Mouse (Mus musculus): ENCODE results near the gene Asb2.

The Asb2 gene

GRCm38 (mm10) chr12:103355746-103356414, at the start of gene Asb2:
TSS of gene Asb2 (minus strand) at chr12:103356001.
- DNase-seq (ENCODE audit: extremely low spot score): no peak

GRCm38 (mm10) chr12:103404131-103404530, 48.3 kb upstream of the Asb2 start:
- DNase-seq (ENCODE audit: extremely low spot score): no peak

- no peak for DNase-seq (ENCODE audit: extremely low spot score)
Measured at GRCm38 (mm10) chr12:103396751-103397150, 41.0 kb upstream of the Asb2 start.

- DNase-seq (ENCODE audit: extremely low spot score): no peak
Measured at GRCm38 (mm10) chr12:103395486-103396275, 39.9 kb upstream of the Asb2 start.

- no peak for DNase-seq (ENCODE audit: extremely low spot score)
Measured at GRCm38 (mm10) chr12:103393528-103393927, 37.7 kb upstream of the Asb2 start.

GRCm38 (mm10) chr12:103391098-103391497, 35.3 kb upstream of the Asb2 start:
- no peak for DNase-seq (ENCODE audit: extremely low spot score)

GRCm38 (mm10) chr12:103389982-103390381, 34.2 kb upstream of the Asb2 start:
- DNase-seq (ENCODE audit: extremely low spot score): no peak

GRCm38 (mm10) chr12:103389348-103389727, 33.5 kb upstream of the Asb2 start:
- no peak for DNase-seq (ENCODE audit: extremely low spot score)

- DNase-seq (ENCODE audit: extremely low spot score): peak; percentile 97
Measured at GRCm38 (mm10) chr12:103388505-103389347, 32.9 kb upstream of the Asb2 start, which contains the start of gene Otub2. TSS of gene Otub2 (plus strand) at chr12:103388682.

GRCm38 (mm10) chr12:103380226-103380625, 24.4 kb upstream of the Asb2 start:
- DNase-seq (ENCODE audit: extremely low spot score): no peak

GRCm38 (mm10) chr12:103376774-103377173, 21.0 kb upstream of the Asb2 start:
- no peak for DNase-seq (ENCODE audit: extremely low spot score)

GRCm38 (mm10) chr12:103376124-103376523, 20.3 kb upstream of the Asb2 start:
- no peak for DNase-seq (ENCODE audit: extremely low spot score)

GRCm38 (mm10) chr12:103373530-103374236, 17.9 kb upstream of the Asb2 start:
- DNase-seq (ENCODE audit: extremely low spot score): no peak

GRCm38 (mm10) chr12:103371711-103372110, 15.9 kb upstream of the Asb2 start:
- peak; percentile 60 for DNase-seq (ENCODE audit: extremely low spot score)

- no peak for DNase-seq (ENCODE audit: extremely low spot score)
Measured at GRCm38 (mm10) chr12:103370861-103371260, 15.1 kb upstream of the Asb2 start.

- no peak for DNase-seq (ENCODE audit: extremely low spot score)
Measured at GRCm38 (mm10) chr12:103368777-103369176, 13.0 kb upstream of the Asb2 start.

- no peak for DNase-seq (ENCODE audit: extremely low spot score)
Measured at GRCm38 (mm10) chr12:103368326-103368669, 12.5 kb upstream of the Asb2 start.

GRCm38 (mm10) chr12:103367620-103368325, 12.0 kb upstream of the Asb2 start:
- DNase-seq (ENCODE audit: extremely low spot score): peak; percentile 87

GRCm38 (mm10) chr12:103367171-103367570, 11.4 kb upstream of the Asb2 start:
- DNase-seq (ENCODE audit: extremely low spot score): no peak

GRCm38 (mm10) chr12:103362336-103362735, 6.5 kb upstream of the Asb2 start:
- DNase-seq (ENCODE audit: extremely low spot score): no peak

Measured in embryo, embryonic 9.5 days (tissue).